Mouse (Mus musculus): ENCODE results near the gene Mcpt1. TPM values are rescaled to one million over a fixed set of nuclear protein-coding genes. Genes with fewer than 3 reads are reported as not detected.

Gene Mcpt1
- polyA plus RNA-seq, 1 experiment from 2014 or later, result 0.65 TPM

Other genes with a start within 250 kb of the Mcpt1 start
- gene Adcy4, start 233.9 kb upstream of the Mcpt1 start, polyA plus RNA-seq (2015; fragmentation: Nextera tagmentation; extraction: Ambion mirVana), result 17.4 and 22.2 TPM in 2 replicates
- 34.5 and 41.3 TPM in 2 replicates for gene Ripk3, start 229.1 kb upstream of the Mcpt1 start, polyA plus RNA-seq (2015; fragmentation: Nextera tagmentation; extraction: Ambion mirVana)
- gene Nfatc4, start 194.8 kb upstream of the Mcpt1 start, polyA plus RNA-seq (2015; fragmentation: Nextera tagmentation; extraction: Ambion mirVana), result 106 and 115 TPM in 2 replicates
- gene Nynrin, start 164.0 kb upstream of the Mcpt1 start, polyA plus RNA-seq (2015; fragmentation: Nextera tagmentation; extraction: Ambion mirVana), result 20.8 and 25.0 TPM in 2 replicates
- 0.33 and 0.35 TPM in 2 replicates for gene Cbln3, start 133.6 kb upstream of the Mcpt1 start, polyA plus RNA-seq (2015; fragmentation: Nextera tagmentation; extraction: Ambion mirVana)
- gene Khnyn, start 133.0 kb upstream of the Mcpt1 start, polyA plus RNA-seq (2015; fragmentation: Nextera tagmentation; extraction: Ambion mirVana), result 18.8 and 19.9 TPM in 2 replicates
- gene Sdr39u1, start 117.7 kb upstream of the Mcpt1 start, polyA plus RNA-seq (2015; fragmentation: Nextera tagmentation; extraction: Ambion mirVana), result 73.9 and 79.1 TPM in 2 replicates
- 320 and 374 TPM in 2 replicates for gene Cma1, start 73.3 kb upstream of the Mcpt1 start, polyA plus RNA-seq (2015; fragmentation: Nextera tagmentation; extraction: Ambion mirVana)
- 0.67 and 0.88 TPM in 2 replicates for gene Cma2, start 67.0 kb upstream of the Mcpt1 start, polyA plus RNA-seq (2015; fragmentation: Nextera tagmentation; extraction: Ambion mirVana)
- not detected in 2 replicates for gene Mcpt9, start 12.5 kb downstream of the Mcpt1 start, polyA plus RNA-seq (2015; fragmentation: Nextera tagmentation; extraction: Ambion mirVana)
- 3.2 and 3.6 TPM in 2 replicates for gene Mcpt2, start 24.1 kb downstream of the Mcpt1 start, polyA plus RNA-seq (2015; fragmentation: Nextera tagmentation; extraction: Ambion mirVana)
- gene Mcpt4, start 44.3 kb downstream of the Mcpt1 start, polyA plus RNA-seq (2015; fragmentation: Nextera tagmentation; extraction: Ambion mirVana), result 25.7 and 32.1 TPM in 2 replicates
- 1.5 and 2.2 TPM in 2 replicates for gene Mcpt8, start 67.3 kb downstream of the Mcpt1 start, polyA plus RNA-seq (2015; fragmentation: Nextera tagmentation; extraction: Ambion mirVana)
- gene Ctsg, start 84.6 kb downstream of the Mcpt1 start, polyA plus RNA-seq (2015; fragmentation: Nextera tagmentation; extraction: Ambion mirVana), result 0.28 and 0.67 TPM in 2 replicates
- not detected in 2 replicates for gene Gzme, start 102.7 kb downstream of the Mcpt1 start, polyA plus RNA-seq (2015; fragmentation: Nextera tagmentation; extraction: Ambion mirVana)
- not detected in 2 replicates for gene Gzmd, start 114.6 kb downstream of the Mcpt1 start, polyA plus RNA-seq (2015; fragmentation: Nextera tagmentation; extraction: Ambion mirVana)
- not detected in 2 replicates for gene Gzmg, start 141.6 kb downstream of the Mcpt1 start, polyA plus RNA-seq (2015; fragmentation: Nextera tagmentation; extraction: Ambion mirVana)
- gene Gzmn, start 156.6 kb downstream of the Mcpt1 start, polyA plus RNA-seq (2015; fragmentation: Nextera tagmentation; extraction: Ambion mirVana), result not detected in 2 replicates
- gene Gzmf, start 193.4 kb downstream of the Mcpt1 start, polyA plus RNA-seq (2015; fragmentation: Nextera tagmentation; extraction: Ambion mirVana), result not detected in 2 replicates
- gene Gzmc, start 216.7 kb downstream of the Mcpt1 start, polyA plus RNA-seq (2015; fragmentation: Nextera tagmentation; extraction: Ambion mirVana), result 0.25 and 0.31 TPM in 2 replicates
- gene Gzmb, start 244.3 kb downstream of the Mcpt1 start, polyA plus RNA-seq (2015; fragmentation: Nextera tagmentation; extraction: Ambion mirVana), result 0.46 and 0.67 TPM in 2 replicates